Mouse (Mus musculus): Measurements from ENCODE around the gene Tesk1. TPM values are rescaled to one million over a fixed set of nuclear protein-coding genes. Genes with fewer than 3 reads are reported as not detected.

Gene Tesk1
- polyA plus RNA-seq, 1 experiment from 2014 or later = 10.7 TPM

GRCm38 (mm10) chr4:43423267-43423934 is 18.3 kb upstream of the Tesk1 start:
- Histone ChIP-seq H3K9me3 (ENCODE audit: control insufficient read depth, low read length) (no peaks in the 10 kb centered on the region), H3K4me3 (ENCODE audit: low read depth, low read length) (no peak overlapping the region), H3K36me3 (ENCODE audit: control insufficient read depth, insufficient read depth, low read length) (peaks cover 4% of the 10 kb centered on the region; the same call in 1 of the 2 replicates), H3K27ac (ENCODE audit: low read depth, low read length) (no peak overlapping the region), H3K9ac (ENCODE audit: low read length) (no peak overlapping the region), H3K27me3 (ENCODE audit: control insufficient read depth, insufficient read depth, low read length) (peaks cover 32% of the 10 kb centered on the region), H3K4me1 (replicated peaks; ENCODE audit: control insufficient read depth, insufficient read depth, low read length) (peaks cover 13% of the 10 kb centered on the region), H3K4me2 (ENCODE audit: low read depth, low read length, severe bottlenecking) (no peak overlapping the region)
- ATAC-seq (replicated peaks; ENCODE audit: low FRiP score) (no peak), DNase-seq (ENCODE audit: low spot score) (no peak)
- 94% methylated on average over 20 of the region's 20 CpGs for WGBS

GRCm38 (mm10) chr4:43424072-43424471 is 17.7 kb upstream of the Tesk1 start:
- peaks cover 4% of the 10 kb centered on the region; the same call in 1 of the 2 replicates for H3K36me3 ChIP-seq (ENCODE audit: control insufficient read depth, insufficient read depth, low read length)
- no peak overlapping the region for H3K27ac ChIP-seq (ENCODE audit: low read depth, low read length)
- WGBS = 83% methylated on average over 9 of the region's 9 CpGs
- no peak overlapping the region for H3K4me2 ChIP-seq (ENCODE audit: low read depth, low read length, severe bottlenecking)
- no peak for ATAC-seq (replicated peaks; ENCODE audit: low FRiP score)
- DNase-seq (ENCODE audit: low spot score) = no peak
- no peak overlapping the region for H3K4me3 ChIP-seq (ENCODE audit: low read depth, low read length)
- H3K27me3 ChIP-seq (ENCODE audit: control insufficient read depth, insufficient read depth, low read length) = peaks cover 37% of the 10 kb centered on the region
- no peak overlapping the region for H3K9ac ChIP-seq (ENCODE audit: low read length)
- H3K4me1 ChIP-seq (replicated peaks; ENCODE audit: control insufficient read depth, insufficient read depth, low read length) = peaks cover 17% of the 10 kb centered on the region
- H3K9me3 ChIP-seq (ENCODE audit: control insufficient read depth, low read length) = no peaks in the 10 kb centered on the region

GRCm38 (mm10) chr4:43425197-43425596 is 16.5 kb upstream of the Tesk1 start:
- Histone ChIP-seq H3K9ac (ENCODE audit: low read length) (peak overlapping the region; percentile 27), H3K27me3 (ENCODE audit: control insufficient read depth, insufficient read depth, low read length) (peaks cover 40% of the 10 kb centered on the region), H3K4me2 (ENCODE audit: low read depth, low read length, severe bottlenecking) (peak overlapping the region; percentile 31; the same call in 1 of the 2 replicates), H3K27ac (ENCODE audit: low read depth, low read length) (no peak overlapping the region), H3K4me3 (ENCODE audit: low read depth, low read length) (no peak overlapping the region), H3K4me1 (replicated peaks; ENCODE audit: control insufficient read depth, insufficient read depth, low read length) (peaks cover 17% of the 10 kb centered on the region), H3K9me3 (ENCODE audit: control insufficient read depth, low read length) (no peaks in the 10 kb centered on the region), H3K36me3 (ENCODE audit: control insufficient read depth, insufficient read depth, low read length) (peaks cover 4% of the 10 kb centered on the region; the same call in 1 of the 2 replicates)
- WGBS = 23% methylated on average over 14 of the region's 14 CpGs
- DNase-seq (ENCODE audit: low spot score) = no peak
- no peak; the same call in 1 of the 2 replicates for ATAC-seq (replicated peaks; ENCODE audit: low FRiP score)

- Histone ChIP-seq H3K27me3 (ENCODE audit: control insufficient read depth, insufficient read depth, low read length) (peaks cover 40% of the 10 kb centered on the region), H3K4me2 (ENCODE audit: low read depth, low read length, severe bottlenecking) (peak overlapping the region; percentile 31; the same call in 1 of the 2 replicates), H3K4me1 (replicated peaks; ENCODE audit: control insufficient read depth, insufficient read depth, low read length) (peaks cover 17% of the 10 kb centered on the region), H3K9me3 (ENCODE audit: control insufficient read depth, low read length) (no peaks in the 10 kb centered on the region), H3K36me3 (ENCODE audit: control insufficient read depth, insufficient read depth, low read length) (peaks cover 4% of the 10 kb centered on the region; the same call in 1 of the 2 replicates), H3K9ac (ENCODE audit: low read length) (peak overlapping the region; percentile 27), H3K4me3 (ENCODE audit: low read depth, low read length) (no peak overlapping the region), H3K27ac (ENCODE audit: low read depth, low read length) (no peak overlapping the region)
- 15% methylated on average over 31 of the region's 31 CpGs for WGBS
- DNase-seq (ENCODE audit: low spot score) (peak; percentile 67), ATAC-seq (replicated peaks; ENCODE audit: low FRiP score) (peak; percentile 49; the same call in 1 of the 2 replicates)
Observed at GRCm38 (mm10) chr4:43425648-43426380, 15.9 kb upstream of the Tesk1 start.

- Histone ChIP-seq H3K4me1 (replicated peaks; ENCODE audit: control insufficient read depth, insufficient read depth, low read length) (peaks cover 17% of the 10 kb centered on the region), H3K9ac (ENCODE audit: low read length) (no peak overlapping the region), H3K4me3 (ENCODE audit: low read depth, low read length) (no peak overlapping the region), H3K4me2 (ENCODE audit: low read depth, low read length, severe bottlenecking) (no peak overlapping the region), H3K27me3 (ENCODE audit: control insufficient read depth, insufficient read depth, low read length) (peaks cover 40% of the 10 kb centered on the region), H3K36me3 (ENCODE audit: control insufficient read depth, insufficient read depth, low read length) (peaks cover 4% of the 10 kb centered on the region; the same call in 1 of the 2 replicates), H3K9me3 (ENCODE audit: control insufficient read depth, low read length) (no peaks in the 10 kb centered on the region), H3K27ac (ENCODE audit: low read depth, low read length) (no peak overlapping the region)
- no peak for DNase-seq (ENCODE audit: low spot score)
- ATAC-seq (replicated peaks; ENCODE audit: low FRiP score) = no peak
- 48% methylated on average over 10 of the region's 10 CpGs for WGBS
Observed at GRCm38 (mm10) chr4:43426487-43426886, 15.3 kb upstream of the Tesk1 start.

- peak; percentile 52 for DNase-seq (ENCODE audit: low spot score)
- 16% methylated on average over 23 of the region's 23 CpGs for WGBS
- Histone ChIP-seq H3K9me3 (ENCODE audit: control insufficient read depth, low read length) (no peaks in the 10 kb centered on the region), H3K27ac (ENCODE audit: low read depth, low read length) (no peak overlapping the region), H3K36me3 (ENCODE audit: control insufficient read depth, insufficient read depth, low read length) (peaks cover 4% of the 10 kb centered on the region; the same call in 1 of the 2 replicates), H3K27me3 (ENCODE audit: control insufficient read depth, insufficient read depth, low read length) (peaks cover 40% of the 10 kb centered on the region), H3K4me1 (replicated peaks; ENCODE audit: control insufficient read depth, insufficient read depth, low read length) (peaks cover 17% of the 10 kb centered on the region), H3K4me3 (ENCODE audit: low read depth, low read length) (no peak overlapping the region), H3K9ac (ENCODE audit: low read length) (no peak overlapping the region), H3K4me2 (ENCODE audit: low read depth, low read length, severe bottlenecking) (0 out of 2 replicates have a peak overlapping the region, but pooled peaks have one; percentile 11)
- no peak for ATAC-seq (replicated peaks; ENCODE audit: low FRiP score)
Observed at GRCm38 (mm10) chr4:43427501-43428179, 14.1 kb upstream of the Tesk1 start.

- H3K9ac ChIP-seq (ENCODE audit: low read length) = no peak overlapping the region; the same call in 1 of the 2 replicates
- DNase-seq (ENCODE audit: low spot score) = peak; percentile 61
Observed at GRCm38 (mm10) chr4:43428180-43428861, 13.4 kb upstream of the Tesk1 start.

GRCm38 (mm10) chr4:43428946-43429345 is 12.8 kb upstream of the Tesk1 start, which contains the start of gene Fam166b:
Gene Fam166b (minus strand): TSS chr4:43429134.
- WGBS = 4% methylated on average over 10 of the region's 10 CpGs
- Histone ChIP-seq H3K27me3 (ENCODE audit: control insufficient read depth, insufficient read depth, low read length) (peaks cover 40% of the 10 kb centered on the region), H3K9me3 (ENCODE audit: control insufficient read depth, low read length) (no peaks in the 10 kb centered on the region), H3K9ac (ENCODE audit: low read length) (peak within 1 kb of the TSS; percentile 16; the same call in 1 of the 2 replicates), H3K4me3 (ENCODE audit: low read depth, low read length) (no peak within 1 kb of the TSS), H3K27ac (ENCODE audit: low read depth, low read length) (no peak within 1 kb of the TSS), H3K4me2 (ENCODE audit: low read depth, low read length, severe bottlenecking) (0 out of 2 replicates have a peak within 1 kb of the TSS, but pooled peaks have one; percentile 24), H3K36me3 (ENCODE audit: control insufficient read depth, insufficient read depth, low read length) (peaks cover 4% of the 10 kb centered on the region; the same call in 1 of the 2 replicates), H3K4me1 (replicated peaks; ENCODE audit: control insufficient read depth, insufficient read depth, low read length) (peaks cover 17% of the 10 kb centered on the region)
- DNase-seq (ENCODE audit: low spot score) = peak; percentile 54
- ATAC-seq (replicated peaks; ENCODE audit: low FRiP score) = no peak

More at GRCm38 (mm10) chr4:43428180-43428861, 13.4 kb upstream of the Tesk1 start:
- Histone ChIP-seq H3K27me3 (ENCODE audit: control insufficient read depth, insufficient read depth, low read length) (peaks cover 40% of the 10 kb centered on the region), H3K27ac (ENCODE audit: low read depth, low read length) (no peak overlapping the region), H3K9me3 (ENCODE audit: control insufficient read depth, low read length) (no peaks in the 10 kb centered on the region), H3K4me2 (ENCODE audit: low read depth, low read length, severe bottlenecking) (no peak overlapping the region), H3K4me3 (ENCODE audit: low read depth, low read length) (no peak overlapping the region), H3K36me3 (ENCODE audit: control insufficient read depth, insufficient read depth, low read length) (peaks cover 4% of the 10 kb centered on the region; the same call in 1 of the 2 replicates), H3K4me1 (replicated peaks; ENCODE audit: control insufficient read depth, insufficient read depth, low read length) (peaks cover 17% of the 10 kb centered on the region)
- ATAC-seq (replicated peaks; ENCODE audit: low FRiP score) = no peak
- WGBS = 22% methylated on average over 16 of the region's 16 CpGs

Measured in forebrain, embryonic 11.5 days (tissue).